ENCODE assay signal across 19 mouse cellular contexts in the genomic region with DNA sequence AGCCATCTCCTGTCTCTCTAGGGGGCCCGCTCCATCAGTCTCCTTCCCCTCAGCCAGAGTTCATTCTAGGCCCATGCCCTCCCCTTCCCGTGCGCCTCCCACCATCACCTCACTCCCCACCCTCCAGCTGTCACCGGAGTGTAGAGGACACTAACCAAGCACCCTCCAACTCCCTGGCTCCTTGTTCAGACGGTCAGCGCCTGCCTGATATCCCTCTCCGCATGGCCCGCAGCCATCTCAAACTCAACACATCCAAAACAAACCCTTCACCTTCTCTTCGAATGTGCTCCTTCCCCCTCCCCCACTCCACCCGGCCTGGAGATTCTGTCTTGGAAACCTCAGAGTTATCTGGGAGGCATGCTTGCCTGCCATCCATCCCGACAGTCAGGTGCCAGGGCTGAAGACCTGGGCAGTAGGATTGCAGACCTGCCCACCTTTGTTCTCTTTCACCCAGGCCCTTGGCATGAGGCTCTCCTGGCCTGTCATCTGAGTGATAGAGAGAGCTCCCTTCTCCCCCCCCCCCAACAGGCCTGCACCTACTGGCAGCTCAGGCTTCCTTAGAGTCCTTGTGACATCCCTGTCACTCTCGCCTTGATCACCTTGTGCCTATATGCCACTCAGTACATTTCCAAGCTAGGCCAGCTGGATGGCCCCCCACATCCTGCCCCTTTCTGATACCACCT. TPM values are rescaled to one million over a fixed set of nuclear protein-coding genes. Genes with fewer than 3 reads are reported as not detected.
DNase-seq lines count a peak whose midpoint lies in the region; ATAC-seq and TF ChIP-seq lines count a peak whose summit lies in the region.
"Had no signal": no experiment of that assay in that cellular context is flagged by ENCODE, and none has a peak within 500 bp of the region (broad histone marks: within the 10 kb centered on the region; RNA-seq: fewer than 3 reads in every experiment).

No protein-coding gene starts in this region.

- no peak overlapping the region for H3K9ac ChIP-seq in intestine, embryonic 16.5 days (ENCODE audit: low read depth, low read length)
- H3K9ac ChIP-seq in intestine, postnatal 0 days (ENCODE audit: low read depth, low read length), result no peak overlapping the region
- H3K9ac ChIP-seq: forebrain, postnatal 0 days; liver, embryonic 12.5 days; midbrain, embryonic 12.5 days; neural tube, embryonic 13.5 days had no signal

- WGBS in intestine, embryonic 16.5 days, result 53% methylated on average over 12 of the region's 12 CpGs
- WGBS in intestine, postnatal 0 days, result 66% methylated on average over 12 of the region's 12 CpGs

- no peak overlapping the region for H3K4me3 ChIP-seq in intestine, embryonic 16.5 days (ENCODE audit: low read length)
- H3K4me3 ChIP-seq in intestine, postnatal 0 days (ENCODE audit: low read depth, low read length), result no peak overlapping the region
- H3K4me3 ChIP-seq: layer of hippocampus, adult 2 months; liver, embryonic 12.5 days; midbrain, embryonic 12.5 days; neural tube, embryonic 13.5 days had no signal

- H3K4me2 ChIP-seq in intestine, embryonic 16.5 days (ENCODE audit: low read depth, low read length), result no peak overlapping the region
- no peak overlapping the region for H3K4me2 ChIP-seq in intestine, postnatal 0 days (replicated peaks; ENCODE audit: low read depth)
- H3K4me2 ChIP-seq: liver, embryonic 12.5 days; midbrain, embryonic 12.5 days; neural tube, embryonic 13.5 days had no signal

- intact Hi-C loops in heart, postnatal 14 days (cut with DNase I), result no loop called here

- DNase-seq in heart, adult 8-10 months (ENCODE audit: low spot score), result peak; percentile 56
- DNase-seq in heart, postnatal 14 days, result peak; percentile 65 to 79
- DNase-seq in lung, postnatal 14 days, result peak; percentile 44
- no peak for DNase-seq in right cerebral cortex, postnatal 10 days (ENCODE audit: low spot score in 2 of 2)
- no peak for DNase-seq in spleen, postnatal 10 days (ENCODE audit: low spot score in 2 of 2)
- DNase-seq: adrenal gland, postnatal 14 days; B cell, adult 2 months; forebrain, postnatal 0 days; gastrocnemius, postnatal 36 days; right cerebral cortex, adult 18-20 months; thymus, postnatal 4 days had no signal

- TF ChIP-seq CTCF in intestine, postnatal 0 days (IDR thresholded peaks at IDR 0.05; ENCODE audit: low read depth), result no peak

- H3K9me3 ChIP-seq in intestine, embryonic 16.5 days (ENCODE audit: control insufficient read depth, low read length), result no peaks in the 10 kb centered on the region
- H3K9me3 ChIP-seq in intestine, postnatal 0 days (ENCODE audit: control insufficient read depth), result no peaks in the 10 kb centered on the region
- H3K9me3 ChIP-seq: liver, embryonic 12.5 days; midbrain, embryonic 12.5 days; neural tube, embryonic 13.5 days had no signal

- H3K4me1 ChIP-seq in intestine, embryonic 16.5 days (ENCODE audit: control insufficient read depth, insufficient read depth, low read length), result peaks cover 7% of the 10 kb centered on the region
- no peaks in the 10 kb centered on the region for H3K4me1 ChIP-seq in intestine, postnatal 0 days (replicated peaks; ENCODE audit: control insufficient read depth, insufficient read depth, low read length)

- H3K36me3 ChIP-seq in intestine, embryonic 16.5 days (ENCODE audit: control insufficient read depth, insufficient read depth, low read length), result no peaks in the 10 kb centered on the region
- H3K36me3 ChIP-seq in intestine, postnatal 0 days (ENCODE audit: control insufficient read depth, insufficient read depth), result no peaks in the 10 kb centered on the region
- H3K36me3 ChIP-seq: liver, embryonic 12.5 days had no signal

- H3K27me3 ChIP-seq in intestine, embryonic 16.5 days (replicated peaks; ENCODE audit: control insufficient read depth, insufficient read depth, low read length), result no peaks in the 10 kb centered on the region
- H3K27me3 ChIP-seq in intestine, postnatal 0 days (replicated peaks; ENCODE audit: control insufficient read depth, insufficient read depth, low read length), result 0 out of 2 replicates have a peak, but pooled peaks cover 2% of the 10 kb centered on the region
- H3K27me3 ChIP-seq: midbrain, embryonic 12.5 days; neural tube, embryonic 13.5 days had no signal

- H3K27ac ChIP-seq in intestine, embryonic 16.5 days (ENCODE audit: low read length), result no peak overlapping the region
- H3K27ac ChIP-seq in intestine, postnatal 0 days (ENCODE audit: low read depth, low read length), result no peak overlapping the region
- H3K27ac ChIP-seq: layer of hippocampus, adult 2 months; liver, embryonic 12.5 days; midbrain, embryonic 12.5 days; neural tube, embryonic 13.5 days had no signal

- peak; percentile 26; the same call in 1 of the 2 replicates for ATAC-seq in intestine, embryonic 16.5 days
- ATAC-seq in intestine, postnatal 0 days, result no peak
- ATAC-seq in erythroblast, adult 5-6 weeks (replicated peaks; ENCODE audit: low FRiP score, poor library complexity, severe bottlenecking), result no peak
- ATAC-seq: forebrain, postnatal 0 days; liver, embryonic 12.5 days had no signal

RNA-seq across cellular contexts. Expression of gene Cacna1g, which starts 22.8 kb away (rescaled TPM):
- polyA plus RNA-seq in intestine, embryonic 16.5 days (2015; fragmentation: Nextera tagmentation; extraction: Ambion mirVana), result 4.9 and 5.4 TPM in 2 replicates
- polyA plus RNA-seq in intestine, postnatal 0 days (2015; fragmentation: Nextera tagmentation; extraction: Ambion mirVana), result 1.2 and 1.4 TPM in 2 replicates
- 10 to 100 TPM in 3 of 4 experiments, 1 to 10 TPM in 1; 6.7 to 14.6 (median 12.5) TPM for total RNA-seq in heart, adult 8-10 months (2022)
- 10 to 100 TPM; 27.6 to 28.8 TPM for total RNA-seq in heart, postnatal 14 days (2021)
- 109 and 122 TPM in 2 replicates for total RNA-seq in erythroblast, adult 5-6 weeks (2015; ENCODE audit: low replicate concordance)
- total RNA-seq in erythroblast, adult 5-6 weeks (2017; ENCODE audit: low replicate concordance), result 78.9 and 102 TPM in 2 replicates
- total RNA-seq: common myeloid progenitor, adult 5-6 weeks had no signal

RNA-seq across cellular contexts. Expression of gene Spata20, which starts 34.7 kb away (rescaled TPM):
- polyA plus RNA-seq in intestine, embryonic 16.5 days (2015; fragmentation: Nextera tagmentation; extraction: Ambion mirVana), result 0.13 and 0.16 TPM in 2 replicates
- polyA plus RNA-seq in intestine, postnatal 0 days (2015; fragmentation: Nextera tagmentation; extraction: Ambion mirVana), result not detected in 2 replicates
- total RNA-seq in heart, adult 8-10 months (2022), result under 1 TPM; 0.09 to 0.63 (median 0.40) TPM
- 1 to 10 TPM in 1 of 2 experiments, under 1 TPM in 1; 0.54 to 1.1 TPM for total RNA-seq in heart, postnatal 14 days (2021)
- not detected in 2 replicates for total RNA-seq in erythroblast, adult 5-6 weeks (2015; ENCODE audit: low replicate concordance)
- not detected in 2 replicates for total RNA-seq in erythroblast, adult 5-6 weeks (2017; ENCODE audit: low replicate concordance)
- total RNA-seq: adrenal gland, postnatal 14 days; common myeloid progenitor, adult 5-6 weeks; gastrocnemius, postnatal 36 days had no signal
- polyA plus RNA-seq: liver, embryonic 12.5 days had no signal

RNA-seq across cellular contexts. Expression of gene Epn3, which starts 48.5 kb away (rescaled TPM):
- 1.5 and 1.7 TPM in 2 replicates for polyA plus RNA-seq in intestine, embryonic 16.5 days (2015; fragmentation: Nextera tagmentation; extraction: Ambion mirVana)
- polyA plus RNA-seq in intestine, postnatal 0 days (2015; fragmentation: Nextera tagmentation; extraction: Ambion mirVana), result 0.55 and 1.0 TPM in 2 replicates
- total RNA-seq in heart, adult 8-10 months (2022), result 10 to 100 TPM; 21.3 to 28.5 (median 25.1) TPM
- 10 to 100 TPM; 19.9 to 24.0 TPM for total RNA-seq in heart, postnatal 14 days (2021)
- total RNA-seq in erythroblast, adult 5-6 weeks (2015; ENCODE audit: low replicate concordance), result not detected in 2 replicates
- total RNA-seq in erythroblast, adult 5-6 weeks (2017; ENCODE audit: low replicate concordance), result not detected in 2 replicates
- total RNA-seq: common myeloid progenitor, adult 5-6 weeks had no signal
- polyA plus RNA-seq: liver, embryonic 12.5 days had no signal

RNA-seq across cellular contexts. Expression of gene Abcc3, which starts 58.4 kb away (rescaled TPM):
- polyA plus RNA-seq in intestine, embryonic 16.5 days (2015; fragmentation: Nextera tagmentation; extraction: Ambion mirVana), result 2.5 and 3.3 TPM in 2 replicates
- polyA plus RNA-seq in intestine, postnatal 0 days (2015; fragmentation: Nextera tagmentation; extraction: Ambion mirVana), result 3.2 and 3.9 TPM in 2 replicates
- total RNA-seq in heart, adult 8-10 months (2022), result 1 to 10 TPM in 3 of 4 experiments, under 1 TPM in 1; 0.91 to 2.3 (median 1.7) TPM
- total RNA-seq in heart, postnatal 14 days (2021), result 1 to 10 TPM; 2.6 to 3.3 TPM
- 4.2 TPM in 1 of 2 replicates, not detected in the other for total RNA-seq in erythroblast, adult 5-6 weeks (2015; ENCODE audit: low replicate concordance)
- total RNA-seq in erythroblast, adult 5-6 weeks (2017; ENCODE audit: low replicate concordance), result 3.2 and 8.6 TPM in 2 replicates

Comparison
In these comparisons a context has a peak if more than half of its experiments do, and no peak if none do; other contexts are left out.
1. DNase-seq: peak in heart, adult 8-10 months (single experiment), heart, postnatal 14 days (2 of 2) and lung, postnatal 14 days (single experiment); none in right cerebral cortex, postnatal 10 days (0 of 2) and spleen, postnatal 10 days (0 of 2).
2. RNA of gene Epn3, which starts 48.5 kb away (total RNA-seq): 21.3 to 28.5 TPM in heart, adult 8-10 months and 19.9 to 24.0 TPM in heart, postnatal 14 days; not detected in erythroblast, adult 5-6 weeks; every median in the first group is over 10 times any median in the second.